Mouse (Mus musculus): ENCODE measurements around the gene Lkaaear1. TPM values are rescaled to one million over a fixed set of nuclear protein-coding genes. Genes with fewer than 3 reads are reported as not detected.

Gene Lkaaear1
- total and polyA plus RNA-seq, 2 experiments from 2014 or later: not detected

DNA sequence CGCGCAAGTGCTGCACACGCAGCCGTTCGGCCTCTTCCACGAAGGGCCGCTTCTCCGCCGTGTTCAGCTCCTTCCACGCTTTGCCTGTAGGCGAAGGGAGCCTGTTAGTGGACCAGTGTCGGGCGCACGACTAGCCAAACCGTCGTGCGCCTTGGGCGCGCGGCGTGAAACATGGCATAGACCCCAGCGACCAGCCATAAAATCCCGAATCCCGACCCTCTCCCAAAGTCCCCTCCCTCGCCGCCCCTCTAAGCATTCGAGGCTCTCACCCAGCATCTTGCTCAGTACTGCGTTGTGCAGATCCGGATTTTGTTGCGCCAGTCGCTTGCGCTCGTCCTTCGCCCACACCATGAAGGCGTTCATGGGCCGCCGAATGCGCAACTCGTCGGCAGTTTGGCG lies 27.3 kb downstream of the Lkaaear1 start:
- no peak for DNase-seq (ENCODE audit: low spot score)
- peak; percentile 17; the same call in 1 of the 2 replicates for ATAC-seq (ENCODE audit: low FRiP score)
- Histone ChIP-seq H3K27me3 (ENCODE audit: insufficient read depth, low read length) (peaks cover 46% of the 10 kb centered on the region), H3K36me3 (ENCODE audit: insufficient read depth, low read length) (no peaks in the 10 kb centered on the region), H3K4me2 (ENCODE audit: low read depth, low read length, poor library complexity, severe bottlenecking) (peak overlapping the region; percentile 54), H3K4me1 (ENCODE audit: insufficient read depth, low read length) (peaks cover 12% of the 10 kb centered on the region), H3K27ac (ENCODE audit: low read depth, low read length) (no peak overlapping the region), H3K9me3 (ENCODE audit: low read length) (no peaks in the 10 kb centered on the region), H3K9ac (replicated peaks; ENCODE audit: low read length, poor library complexity, severe bottlenecking) (peak overlapping the region; percentile 29; the same call in 1 of the 2 replicates), H3K4me3 (ENCODE audit: low read depth, low read length) (peak overlapping the region; percentile 41)
- under 1% methylated on average over 41 of the region's 41 CpGs for WGBS
- TF ChIP-seq CTCF (IDR thresholded peaks at IDR 0.05): no peak

DNA sequence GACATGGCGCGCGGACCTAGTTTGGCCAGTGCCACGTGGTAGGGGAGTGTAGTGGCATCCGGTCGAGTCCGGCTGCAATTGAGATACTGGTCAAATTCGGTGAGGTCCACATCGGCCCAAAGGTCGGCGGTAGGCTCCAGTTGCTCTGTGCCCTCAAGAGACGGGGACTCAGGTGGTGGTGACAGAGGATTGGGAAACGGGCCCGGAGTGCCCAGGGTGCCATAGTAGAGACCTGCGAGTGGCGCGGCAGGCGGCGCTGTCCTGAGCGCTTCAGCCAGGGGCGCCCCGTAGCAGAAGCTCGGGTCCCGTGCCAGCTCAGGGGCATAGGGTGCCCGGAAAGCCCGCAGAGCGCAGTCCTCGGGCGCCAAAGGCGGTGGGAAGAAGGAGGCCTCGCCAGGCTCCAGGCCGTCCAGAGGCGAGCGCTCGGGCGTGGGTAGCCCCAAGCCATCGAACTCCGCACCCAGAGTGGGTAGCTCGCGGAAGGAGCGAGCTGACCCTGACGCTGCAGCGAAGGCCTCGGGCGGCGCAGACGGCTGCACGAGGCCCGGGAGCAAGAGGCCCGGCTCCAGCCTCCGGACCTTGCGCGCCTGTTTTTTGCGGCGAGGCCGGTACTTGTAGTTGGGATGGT lies 27.8 kb downstream of the Lkaaear1 start:
- H3K27me3 ChIP-seq (ENCODE audit: insufficient read depth, low read length): peaks cover 46% of the 10 kb centered on the region
- peak; percentile 11; the same call in 1 of the 2 replicates for ATAC-seq (ENCODE audit: low FRiP score)
- TF ChIP-seq CTCF (IDR thresholded peaks at IDR 0.05): peak; percentile 16; the same call in 1 of the 2 replicates
- H3K9me3 ChIP-seq (ENCODE audit: low read length): no peaks in the 10 kb centered on the region
- WGBS: 6% methylated on average over 43 of the region's 56 CpGs
- 0 out of 2 replicates have a peak overlapping the region, but pooled peaks have one; percentile 24 for H3K9ac ChIP-seq (replicated peaks; ENCODE audit: low read length, poor library complexity, severe bottlenecking)
- peak overlapping the region; percentile 41 for H3K4me3 ChIP-seq (ENCODE audit: low read depth, low read length)
- no peaks in the 10 kb centered on the region for H3K36me3 ChIP-seq (ENCODE audit: insufficient read depth, low read length)
- H3K27ac ChIP-seq (ENCODE audit: low read depth, low read length): no peak overlapping the region
- peaks cover 8% of the 10 kb centered on the region for H3K4me1 ChIP-seq (ENCODE audit: insufficient read depth, low read length)
- peak overlapping the region; percentile 54 for H3K4me2 ChIP-seq (ENCODE audit: low read depth, low read length, poor library complexity, severe bottlenecking)
- no peak for DNase-seq (ENCODE audit: low spot score)

DNA sequence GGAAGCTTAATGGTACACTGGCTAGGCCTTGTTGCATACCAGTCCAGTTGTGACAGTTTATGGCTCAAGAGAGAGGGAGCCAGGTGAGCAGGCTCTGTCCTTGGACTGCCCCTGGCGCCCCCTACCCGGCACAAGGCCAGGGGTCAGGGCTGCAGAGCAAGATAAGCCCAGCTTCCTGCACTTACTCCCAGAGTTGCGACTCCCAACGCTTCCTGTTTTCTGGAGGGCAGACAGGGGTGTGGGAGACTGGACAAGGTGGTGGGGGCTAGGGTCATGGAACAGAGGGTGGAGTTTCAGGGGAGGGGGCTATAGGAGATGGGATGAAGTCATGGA lies 35.0 kb downstream of the Lkaaear1 start:
- no peaks in the 10 kb centered on the region for H3K9me3 ChIP-seq (ENCODE audit: low read length)
- H3K36me3 ChIP-seq (ENCODE audit: insufficient read depth, low read length): no peaks in the 10 kb centered on the region
- no peaks in the 10 kb centered on the region for H3K4me1 ChIP-seq (ENCODE audit: insufficient read depth, low read length)
- H3K27me3 ChIP-seq (ENCODE audit: insufficient read depth, low read length): no peaks in the 10 kb centered on the region
- 40% methylated on average over 4 of the region's 4 CpGs for WGBS
- DNase-seq (ENCODE audit: low spot score) (no peak), ATAC-seq (ENCODE audit: low FRiP score) (no peak)
- no peak overlapping the region for H3K9ac ChIP-seq (replicated peaks; ENCODE audit: low read length, poor library complexity, severe bottlenecking)
- no peak for TF ChIP-seq CTCF (IDR thresholded peaks at IDR 0.05)
- no peak overlapping the region for H3K27ac ChIP-seq (ENCODE audit: low read depth, low read length)
- no peak overlapping the region for H3K4me3 ChIP-seq (ENCODE audit: low read depth, low read length)
- H3K4me2 ChIP-seq (ENCODE audit: low read depth, low read length, poor library complexity, severe bottlenecking): no peak overlapping the region

DNA sequence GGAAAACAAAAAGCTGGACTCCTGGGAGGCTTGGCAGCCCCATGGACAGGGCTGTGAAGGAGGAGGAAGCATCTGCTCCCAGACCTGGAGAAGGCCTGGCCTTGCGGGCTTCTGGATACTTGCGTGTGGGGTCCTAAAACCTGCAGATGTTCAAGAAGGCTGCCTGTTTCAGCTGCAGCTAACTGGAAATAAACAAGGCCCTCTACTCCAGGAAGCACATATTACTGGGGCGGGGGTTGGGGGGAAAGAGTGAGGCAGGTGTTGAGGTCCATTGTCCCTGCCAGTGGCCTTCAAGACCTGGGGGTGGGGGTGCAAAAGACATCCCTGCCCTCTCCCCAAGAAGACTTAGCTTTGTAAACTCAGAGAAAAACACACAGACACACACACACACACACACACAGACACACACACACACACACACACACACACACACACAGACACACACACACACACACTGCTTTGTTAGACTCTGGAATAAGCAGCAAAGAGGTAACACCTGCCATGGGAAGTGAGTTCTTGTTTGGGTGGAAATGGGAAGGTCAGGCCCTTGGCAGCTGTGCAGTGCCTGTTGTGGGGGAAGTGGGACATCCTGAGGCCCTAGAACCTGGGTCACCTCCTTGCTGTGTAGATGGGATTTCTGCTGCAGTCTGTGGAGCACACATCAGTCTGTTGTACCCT lies 35.5 kb downstream of the Lkaaear1 start:
- Histone ChIP-seq H3K4me2 (ENCODE audit: low read depth, low read length, poor library complexity, severe bottlenecking) (no peak overlapping the region), H3K27me3 (ENCODE audit: insufficient read depth, low read length) (no peaks in the 10 kb centered on the region), H3K4me1 (ENCODE audit: insufficient read depth, low read length) (no peaks in the 10 kb centered on the region), H3K9me3 (ENCODE audit: low read length) (no peaks in the 10 kb centered on the region), H3K9ac (replicated peaks; ENCODE audit: low read length, poor library complexity, severe bottlenecking) (no peak overlapping the region), H3K4me3 (ENCODE audit: low read depth, low read length) (no peak overlapping the region), H3K27ac (ENCODE audit: low read depth, low read length) (no peak overlapping the region), H3K36me3 (ENCODE audit: insufficient read depth, low read length) (no peaks in the 10 kb centered on the region)
- ATAC-seq (ENCODE audit: low FRiP score) (no peak), DNase-seq (ENCODE audit: low spot score) (no peak)
- 96% methylated on average over 3 of the region's 3 CpGs for WGBS
- TF ChIP-seq CTCF (IDR thresholded peaks at IDR 0.05): no peak

DNA sequence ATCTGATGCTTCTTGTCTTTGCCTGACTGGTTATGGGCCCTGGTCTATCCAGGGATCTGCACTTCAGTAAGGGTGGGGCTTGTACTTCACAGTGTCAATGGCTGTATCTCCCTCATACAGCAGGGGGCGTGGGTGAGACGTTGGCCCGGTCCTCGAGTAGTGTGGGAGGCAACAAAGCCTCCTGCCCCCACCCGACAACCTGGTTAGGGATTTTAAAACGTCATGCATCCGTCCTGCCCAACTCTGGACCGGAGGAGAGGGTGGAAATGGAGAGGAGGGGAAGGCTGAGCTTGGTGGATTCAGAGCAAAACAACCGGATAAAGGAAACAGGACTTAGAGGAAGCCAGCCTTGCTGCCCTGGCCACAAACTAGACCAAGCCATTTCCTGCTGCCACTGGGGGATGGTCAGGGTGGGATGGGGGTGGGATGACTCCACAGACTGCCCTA lies 38.6 kb downstream of the Lkaaear1 start:
- peak; percentile 82 for TF ChIP-seq CTCF (IDR thresholded peaks at IDR 0.05)
- Histone ChIP-seq H3K4me2 (ENCODE audit: low read depth, low read length, poor library complexity, severe bottlenecking) (no peak overlapping the region), H3K27ac (ENCODE audit: low read depth, low read length) (no peak overlapping the region), H3K4me3 (ENCODE audit: low read depth, low read length) (no peak overlapping the region), H3K36me3 (ENCODE audit: insufficient read depth, low read length) (peaks cover 23% of the 10 kb centered on the region), H3K27me3 (ENCODE audit: insufficient read depth, low read length) (no peaks in the 10 kb centered on the region), H3K9ac (replicated peaks; ENCODE audit: low read length, poor library complexity, severe bottlenecking) (no peak overlapping the region), H3K9me3 (ENCODE audit: low read length) (no peaks in the 10 kb centered on the region), H3K4me1 (ENCODE audit: insufficient read depth, low read length) (no peaks in the 10 kb centered on the region)
- DNase-seq (ENCODE audit: low spot score) (peak; percentile 71), ATAC-seq (ENCODE audit: low FRiP score) (peak; percentile 83)
- 11% methylated on average over 9 of the region's 9 CpGs for WGBS

DNA sequence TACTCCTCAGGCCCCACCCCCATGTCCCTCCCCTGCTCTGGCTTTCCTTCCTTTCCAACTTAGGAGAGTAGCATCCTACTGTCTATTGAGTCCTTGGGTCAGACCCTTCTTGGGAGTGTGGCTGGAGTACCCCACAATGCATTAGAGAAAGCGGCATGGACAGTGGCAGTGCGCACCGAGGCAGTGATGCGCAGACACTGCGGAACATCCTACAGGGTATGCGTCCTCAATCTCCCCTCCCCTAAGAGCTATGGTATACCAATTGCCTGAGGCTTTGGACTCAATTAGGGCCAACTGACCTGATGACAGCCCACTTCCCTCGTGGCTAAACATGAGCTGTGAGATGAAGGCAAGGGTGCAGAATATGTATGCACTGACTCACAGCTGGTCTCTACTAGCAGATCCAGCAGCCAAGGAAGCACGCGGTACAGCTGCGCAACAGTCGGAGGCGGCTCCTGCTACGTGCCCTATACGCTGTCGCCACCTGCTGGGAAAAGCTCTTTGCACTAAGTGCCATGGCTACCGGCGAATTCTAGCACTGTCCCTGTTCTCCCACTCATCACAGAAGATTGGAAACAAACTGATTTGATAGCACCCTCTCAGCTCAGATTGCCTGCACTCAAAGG lies 39.2 kb downstream of the Lkaaear1 start:
- ATAC-seq (ENCODE audit: low FRiP score): 0 out of 2 replicates have a peak, but pooled peaks have one; percentile 45
- no peak for DNase-seq (ENCODE audit: low spot score)
- 36% methylated on average over 17 of the region's 17 CpGs for WGBS

More for the DNA sequence above, 39.2 kb downstream of the Lkaaear1 start:
- no peak overlapping the region for H3K27ac ChIP-seq (ENCODE audit: low read depth, low read length)
- H3K4me3 ChIP-seq (ENCODE audit: low read depth, low read length): no peak overlapping the region
- H3K27me3 ChIP-seq (ENCODE audit: insufficient read depth, low read length): no peaks in the 10 kb centered on the region
- no peak overlapping the region for H3K9ac ChIP-seq (replicated peaks; ENCODE audit: low read length, poor library complexity, severe bottlenecking)
- peaks cover 25% of the 10 kb centered on the region for H3K36me3 ChIP-seq (ENCODE audit: insufficient read depth, low read length)
- TF ChIP-seq CTCF (IDR thresholded peaks at IDR 0.05): no peak
- H3K9me3 ChIP-seq (ENCODE audit: low read length): no peaks in the 10 kb centered on the region
- no peak overlapping the region for H3K4me2 ChIP-seq (ENCODE audit: low read depth, low read length, poor library complexity, severe bottlenecking)
- no peaks in the 10 kb centered on the region for H3K4me1 ChIP-seq (ENCODE audit: insufficient read depth, low read length)
